Mouse (Mus musculus) lung, embryonic 16.5 days (tissue): ENCODE results near the gene Fn3krp. TPM values are rescaled to one million over a fixed set of nuclear protein-coding genes. Genes with fewer than 3 reads are reported as not detected.

Experiments used
- ATAC-seq: fragments of 200-750 bp; cut with Nextera tagmentation; 2 replicates; pipeline ENCODE4 v1.8.0; 2017; ENCODE audit warnings: low read depth, mild to moderate bottlenecking, moderate library complexity
- H3K27ac ChIP-seq: fragments of 300-500 bp; sonication (generic); 2 replicates; pipeline ENCODE4 v1.5.1; 2014; ENCODE audit warnings: mild to moderate bottlenecking, control low read depth, low read length
- H3K27me3 ChIP-seq: fragments of 300-500 bp; sonication (generic); 2 replicates; pipeline ENCODE4 v1.6.1; 2014; ENCODE audit warnings: low read depth, low read length, mixed read lengths; ENCODE audit not compliant: control insufficient read depth, insufficient read depth
- H3K36me3 ChIP-seq: fragments of 300-500 bp; sonication (generic); 2 replicates; pipeline ENCODE4 v1.6.1; 2014; ENCODE audit warnings: low read length; ENCODE audit not compliant: control insufficient read depth, insufficient read depth
- H3K4me1 ChIP-seq: fragments of 300-500 bp; sonication (generic); replicated peaks from 2 replicates; pipeline ENCODE4 v1.6.1; 2014; ENCODE audit warnings: low read length, mixed read lengths; ENCODE audit not compliant: control insufficient read depth, insufficient read depth
- H3K4me2 ChIP-seq: fragments of 300-500 bp; sonication (generic); 2 replicates; pipeline ENCODE4 v1.6.1; 2014; ENCODE audit warnings: low read depth, low read length, control low read depth
- H3K4me3 ChIP-seq: fragments of 300-500 bp; sonication (generic); 2 replicates; pipeline ENCODE4 v1.5.1; 2014; ENCODE audit warnings: mild to moderate bottlenecking, low read length, control low read depth
- H3K9ac ChIP-seq: fragments of 300-500 bp; sonication (generic); 2 replicates; pipeline ENCODE4 v1.6.1; 2014; ENCODE audit warnings: low read length, control low read depth
- H3K9me3 ChIP-seq: fragments of 300-500 bp; sonication (generic); 2 replicates; pipeline ENCODE4 v1.6.1; 2016; ENCODE audit warnings: low read length; ENCODE audit not compliant: control insufficient read depth
- WGBS: fragments of 180-500 bp; shearing (Covaris S2); extraction: QIAGEN DNeasy Blood & Tissue Kit; methylation state at CpG from one replicate; pipeline ENCODE4 v1.1.7; 2014; 5-methylcytosine and 5-hydroxymethylcytosine counted together
- polyA plus RNA-seq: library from polyadenylated mRNA; unstranded; fragments of >200 nt; fragmentation: Nextera tagmentation; extraction: Ambion mirVana; gene quantifications from 2 replicates; pipeline ENCODE4 v1.2.1, GENCODE M21; 2015

Gene Fn3krp
- polyA plus RNA-seq = 6.7 and 9.3 TPM in 2 replicates

DNA sequence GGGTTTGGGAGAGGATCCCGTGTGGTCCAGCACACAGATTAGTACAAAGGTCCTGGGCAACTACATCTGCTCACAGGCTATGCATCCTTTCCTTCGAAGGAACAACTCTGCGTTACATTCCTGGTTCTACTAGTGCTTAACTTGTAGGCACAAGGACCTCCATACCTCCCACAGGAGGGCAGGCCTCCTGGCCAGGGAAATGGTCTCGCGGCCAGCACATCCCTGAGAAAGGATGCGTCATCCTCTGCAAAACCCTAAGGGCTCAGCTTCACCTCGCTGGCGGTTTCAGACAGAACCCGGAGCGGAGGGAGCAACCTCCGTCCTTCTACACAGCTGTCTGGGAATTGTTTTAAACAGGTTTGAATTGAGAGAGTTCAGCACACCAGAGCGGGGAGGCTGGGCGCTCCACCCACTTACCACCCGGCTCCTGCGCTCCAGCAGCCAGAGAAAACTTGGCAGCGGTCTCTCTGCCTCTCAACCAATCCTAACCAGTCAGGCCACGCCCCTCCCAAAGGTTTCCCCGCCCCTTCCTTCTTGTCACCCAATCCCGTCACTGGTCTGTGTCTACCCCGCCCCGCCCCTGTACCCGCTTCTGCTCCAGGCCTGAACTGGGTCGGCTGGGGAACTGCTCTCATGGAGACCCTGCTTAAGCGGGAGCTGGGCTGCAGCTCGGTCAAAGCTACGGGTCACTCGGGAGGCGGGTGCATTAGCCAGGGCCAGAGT is at the start of gene Fn3krp:
Fn3krp (plus strand) TSS at position 572 of the 723 bp plus-strand sequence.
- under 1% methylated on average over 28 of the region's 28 CpGs for WGBS
- Histone ChIP-seq H3K27me3 (no peaks in the 10 kb centered on the region), H3K9me3 (no peaks in the 10 kb centered on the region), H3K36me3 (no peaks in the 10 kb centered on the region), H3K4me3 (peak within 1 kb of the TSS; percentile 82), H3K4me1 (peaks cover 10% of the 10 kb centered on the region), H3K27ac (peak within 1 kb of the TSS; percentile 67), H3K4me2 (peak within 1 kb of the TSS; percentile 90), H3K9ac (peak within 1 kb of the TSS; percentile 84)
- ATAC-seq = peak; percentile 100

DNA sequence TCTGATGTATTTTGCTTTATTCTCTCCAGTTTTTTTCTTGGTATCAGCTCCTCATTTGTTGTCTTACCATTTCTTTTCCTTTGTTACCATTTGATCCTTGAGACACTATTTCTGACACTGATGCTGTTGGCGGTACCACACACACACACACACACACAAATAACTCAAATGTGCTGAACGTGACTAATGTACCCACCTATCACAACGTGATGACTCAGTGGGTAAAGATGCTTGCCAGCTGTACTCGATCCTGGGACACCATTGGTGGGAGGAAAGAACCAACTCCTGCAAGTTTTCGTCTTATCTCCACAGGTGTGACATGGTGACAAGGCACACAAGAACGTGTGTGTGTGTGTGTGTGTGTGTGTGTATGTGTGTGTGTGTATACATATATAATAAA is 47.9 kb upstream of the Fn3krp start:
- ATAC-seq = no peak
- Histone ChIP-seq H3K9ac (no peak overlapping the region), H3K9me3 (no peaks in the 10 kb centered on the region), H3K27ac (no peak overlapping the region), H3K4me3 (no peak overlapping the region), H3K36me3 (no peaks in the 10 kb centered on the region), H3K4me1 (no peaks in the 10 kb centered on the region), H3K4me2 (no peak overlapping the region), H3K27me3 (no peaks in the 10 kb centered on the region)
- WGBS = 56% methylated on average over 6 of the region's 6 CpGs

DNA sequence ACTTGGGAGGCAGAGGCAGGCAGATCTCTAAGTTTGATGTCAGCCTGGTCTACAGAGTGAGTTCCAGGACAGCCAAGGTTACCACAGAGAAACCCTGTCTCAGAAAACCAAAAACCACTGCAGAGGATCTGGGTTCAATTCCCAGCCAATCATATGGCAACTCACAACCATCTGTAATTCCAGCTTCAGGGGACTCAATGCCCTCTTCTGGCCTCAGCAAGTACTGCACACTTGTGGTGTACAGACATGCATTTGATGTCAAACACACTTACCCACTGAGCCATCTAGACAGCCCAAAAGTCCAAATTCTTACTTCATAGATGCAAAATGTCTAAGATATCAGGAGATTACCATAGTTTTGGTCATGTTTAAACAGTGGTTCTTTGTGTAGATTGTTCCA is 42.6 kb upstream of the Fn3krp start:
- Histone ChIP-seq H3K4me3 (no peak overlapping the region), H3K27ac (no peak overlapping the region), H3K9me3 (no peaks in the 10 kb centered on the region), H3K36me3 (no peaks in the 10 kb centered on the region), H3K4me2 (no peak overlapping the region), H3K9ac (no peak overlapping the region), H3K4me1 (no peaks in the 10 kb centered on the region), H3K27me3 (no peaks in the 10 kb centered on the region)
- no peak for ATAC-seq

DNA sequence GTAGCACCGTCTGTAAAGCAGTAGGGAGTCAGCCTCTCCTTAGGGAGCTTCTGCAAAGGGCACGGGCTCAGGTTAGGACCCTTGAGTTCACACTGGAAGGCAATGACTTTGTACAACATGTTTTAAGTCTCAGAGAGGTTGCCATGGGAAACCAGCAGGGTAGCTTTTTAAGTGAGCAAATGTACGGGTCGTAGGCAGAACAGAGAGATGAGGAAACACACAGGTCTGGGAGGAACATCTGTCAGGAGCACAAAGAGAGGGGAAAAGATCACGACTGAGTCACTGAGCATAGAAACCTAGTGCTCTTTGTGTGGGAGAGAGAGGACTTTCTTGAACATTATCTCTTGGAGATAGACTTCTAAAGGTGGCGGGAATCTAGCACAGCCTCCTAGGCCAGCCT is 40.9 kb upstream of the Fn3krp start:
- no peak overlapping the region for H3K27ac ChIP-seq
- no peaks in the 10 kb centered on the region for H3K36me3 ChIP-seq
- no peaks in the 10 kb centered on the region for H3K4me1 ChIP-seq
- no peak for ATAC-seq
- 53% methylated on average over 6 of the region's 6 CpGs for WGBS
- no peaks in the 10 kb centered on the region for H3K9me3 ChIP-seq
- no peaks in the 10 kb centered on the region for H3K27me3 ChIP-seq
- H3K4me3 ChIP-seq = no peak overlapping the region
- no peak overlapping the region for H3K4me2 ChIP-seq
- no peak overlapping the region for H3K9ac ChIP-seq

DNA sequence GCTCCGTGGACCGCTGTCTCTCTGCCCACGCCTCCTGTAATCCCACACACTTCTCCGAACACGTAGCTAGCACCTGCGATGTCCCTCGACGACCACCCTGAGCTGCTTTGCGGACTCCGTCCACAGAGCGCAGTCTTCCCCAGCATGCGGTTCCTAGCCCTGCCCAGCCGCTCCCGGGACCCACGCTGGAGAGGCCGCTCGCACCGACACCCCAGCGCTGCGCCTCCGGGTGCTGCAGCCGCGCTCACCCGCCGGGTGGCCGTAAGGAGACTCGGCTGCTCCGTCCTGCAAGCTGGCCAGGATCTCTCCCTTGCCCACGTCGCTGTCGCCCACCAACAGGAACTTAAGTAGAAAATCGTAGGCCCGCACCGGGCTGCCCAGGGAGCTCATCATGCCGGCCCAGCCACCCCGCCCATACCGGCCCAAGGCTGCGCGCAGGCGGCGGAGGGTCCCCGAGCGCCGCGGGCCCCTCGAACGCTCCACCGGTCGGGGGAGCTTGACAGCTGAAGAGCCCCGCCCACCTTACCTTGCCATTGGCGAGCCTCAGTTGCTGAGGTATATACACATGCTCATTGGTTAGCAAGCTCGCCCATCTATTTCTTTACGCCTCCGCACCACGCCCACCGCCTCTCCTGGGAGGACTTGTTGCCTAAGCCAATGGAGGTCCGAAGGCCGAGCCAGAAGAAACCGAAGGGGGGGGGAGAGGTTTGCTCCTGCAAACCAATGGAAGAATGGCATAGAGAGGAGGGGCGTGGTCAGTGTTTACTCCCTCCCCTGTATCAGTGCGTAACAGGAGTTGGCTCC is 33.2 kb upstream of the Fn3krp start, which contains the start of gene Rab40b:
Rab40b (minus strand) TSS at position 502 of the 804 bp plus-strand sequence.
- no peak within 1 kb of the TSS for H3K27ac ChIP-seq
- peak; percentile 100 for ATAC-seq
- peak within 1 kb of the TSS; percentile 68 for H3K4me3 ChIP-seq
- peaks cover 5% of the 10 kb centered on the region; the same call in 1 of the 2 replicates for H3K4me1 ChIP-seq
- no peaks in the 10 kb centered on the region for H3K9me3 ChIP-seq
- peak within 1 kb of the TSS; percentile 97 for H3K4me2 ChIP-seq
- peak within 1 kb of the TSS; percentile 75 for H3K9ac ChIP-seq
- H3K36me3 ChIP-seq = no peaks in the 10 kb centered on the region
- under 1% methylated on average over 61 of the region's 61 CpGs for WGBS
- H3K27me3 ChIP-seq = no peaks in the 10 kb centered on the region

DNA sequence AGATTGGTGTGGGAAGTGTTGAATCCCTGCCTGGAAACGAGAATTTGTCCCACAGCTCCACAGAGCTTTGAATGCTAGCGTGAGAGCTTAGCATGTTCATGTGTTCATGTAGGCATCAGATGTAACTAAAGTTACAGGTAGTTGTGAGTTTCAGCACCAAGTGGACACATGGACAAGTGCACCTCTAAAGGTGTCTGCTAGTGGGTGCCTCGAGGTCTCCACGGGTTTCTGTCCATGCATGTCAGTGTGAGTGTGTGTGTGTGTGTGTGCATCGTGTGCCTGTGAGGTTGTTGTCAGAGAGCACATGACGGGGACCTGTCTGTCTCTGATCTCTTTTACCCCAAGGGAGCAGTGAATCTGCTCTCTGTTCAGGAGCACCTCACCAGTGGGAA is 32.7 kb upstream of the Fn3krp start:
- no peak overlapping the region for H3K27ac ChIP-seq
- no peaks in the 10 kb centered on the region for H3K9me3 ChIP-seq
- WGBS = 5% methylated on average over 6 of the region's 6 CpGs
- H3K4me3 ChIP-seq = peak overlapping the region; percentile 68
- no peak overlapping the region for H3K9ac ChIP-seq
- no peak; the same call in 1 of the 2 replicates for ATAC-seq
- no peaks in the 10 kb centered on the region for H3K36me3 ChIP-seq
- H3K4me1 ChIP-seq = peaks cover 5% of the 10 kb centered on the region; the same call in 1 of the 2 replicates
- no peaks in the 10 kb centered on the region for H3K27me3 ChIP-seq
- H3K4me2 ChIP-seq = peak overlapping the region; percentile 97

DNA sequence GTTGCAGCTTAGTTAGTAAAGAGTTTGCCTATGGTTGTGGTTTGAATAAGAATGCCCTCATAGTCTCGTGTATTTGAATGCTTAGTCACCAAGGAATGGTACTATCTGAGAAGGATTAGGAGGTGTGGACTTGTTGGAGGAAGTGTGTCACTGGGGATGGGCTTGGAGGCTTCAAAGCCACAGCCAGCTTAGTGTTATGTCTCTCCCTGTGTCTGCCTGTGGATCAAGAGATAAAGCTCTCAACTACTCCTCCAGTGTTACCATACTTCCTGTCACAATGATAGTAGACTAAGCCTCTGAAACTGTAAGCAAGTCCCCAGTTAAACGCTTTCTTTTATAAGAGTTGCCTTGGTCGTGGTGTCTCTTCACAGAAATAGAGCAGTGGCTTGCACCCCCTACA is 30.4 kb upstream of the Fn3krp start:
- H3K27ac ChIP-seq = no peak overlapping the region
- H3K9ac ChIP-seq = no peak overlapping the region
- H3K4me1 ChIP-seq = peaks cover 5% of the 10 kb centered on the region; the same call in 1 of the 2 replicates
- no peaks in the 10 kb centered on the region for H3K9me3 ChIP-seq
- no peak overlapping the region for H3K4me2 ChIP-seq
- no peak for ATAC-seq
- no peaks in the 10 kb centered on the region for H3K36me3 ChIP-seq
- no peak overlapping the region for H3K4me3 ChIP-seq
- WGBS = 47% methylated on average over 3 of the region's 3 CpGs
- no peaks in the 10 kb centered on the region for H3K27me3 ChIP-seq

DNA sequence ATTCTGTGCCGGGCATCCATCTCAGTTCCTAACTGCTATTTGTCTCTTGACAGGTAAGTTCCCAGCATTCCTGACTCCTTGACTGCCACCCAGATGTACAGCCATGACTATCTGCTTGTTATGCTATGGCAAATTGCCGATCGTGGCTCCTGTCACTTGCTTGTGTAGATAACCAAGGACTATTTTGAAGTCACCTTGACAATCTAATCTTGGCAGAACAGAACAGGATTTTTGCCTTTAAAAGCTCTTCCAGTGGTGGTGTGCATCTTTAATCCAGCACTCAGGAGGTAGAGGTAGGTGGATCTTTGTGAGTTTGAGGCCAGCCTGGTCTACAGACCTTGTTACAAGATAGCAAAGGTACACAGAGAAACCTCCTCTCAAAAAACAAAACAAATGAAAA is 28.8 kb upstream of the Fn3krp start:
- Histone ChIP-seq H3K4me1 (peaks cover 3% of the 10 kb centered on the region; the same call in 1 of the 2 replicates), H3K27me3 (no peaks in the 10 kb centered on the region), H3K4me3 (no peak overlapping the region), H3K9ac (no peak overlapping the region), H3K36me3 (no peaks in the 10 kb centered on the region), H3K27ac (no peak overlapping the region), H3K9me3 (no peaks in the 10 kb centered on the region), H3K4me2 (no peak overlapping the region)
- ATAC-seq = no peak
- whole genome bisulfite sequencing = 80% methylated on average over 3 of the region's 3 CpGs

DNA sequence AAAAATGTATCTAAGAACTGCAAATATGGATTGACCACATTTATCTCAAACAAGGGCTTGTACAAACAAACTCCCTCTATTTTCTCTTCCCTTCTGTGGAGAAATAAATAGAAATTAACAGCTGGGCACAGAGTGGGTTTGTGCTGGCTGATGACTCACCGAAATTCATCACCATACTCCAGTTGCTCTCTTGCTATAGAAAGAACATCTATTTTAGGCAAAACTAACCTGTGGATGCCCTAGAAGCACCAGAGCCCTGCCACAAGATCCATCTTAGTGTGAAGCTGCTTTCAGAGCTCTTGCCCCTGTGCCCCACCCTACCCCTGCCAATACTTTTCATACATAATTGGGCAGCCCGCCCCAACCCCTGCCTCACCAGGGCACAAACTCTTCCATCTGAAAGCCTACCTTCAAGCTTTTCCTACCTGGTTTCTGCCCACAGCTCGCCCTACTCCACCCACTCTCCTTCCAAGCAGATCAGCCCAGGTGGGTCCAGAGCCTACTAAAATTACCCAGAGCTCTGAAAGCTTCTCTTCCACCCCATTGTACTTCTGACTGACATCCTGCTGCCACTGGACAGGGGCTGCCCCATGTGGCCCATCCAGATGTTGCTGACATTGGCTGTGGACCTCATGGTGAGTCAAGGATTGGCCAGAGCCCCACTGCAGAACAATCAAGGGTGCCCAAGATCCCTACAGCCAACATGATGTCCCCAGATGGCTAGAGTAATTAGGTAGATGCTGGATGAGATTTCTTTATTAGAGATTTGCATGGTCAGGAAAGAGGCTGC is 13.6 kb upstream of the Fn3krp start:
- no peak overlapping the region for H3K9ac ChIP-seq
- H3K4me1 ChIP-seq = no peaks in the 10 kb centered on the region
- H3K36me3 ChIP-seq = no peaks in the 10 kb centered on the region
- no peak overlapping the region for H3K27ac ChIP-seq
- ATAC-seq = no peak
- 60% methylated on average over 3 of the region's 3 CpGs for WGBS
- H3K27me3 ChIP-seq = no peaks in the 10 kb centered on the region
- no peaks in the 10 kb centered on the region for H3K9me3 ChIP-seq
- no peak overlapping the region for H3K4me2 ChIP-seq
- no peak overlapping the region for H3K4me3 ChIP-seq
